Mouse (Mus musculus) retina, postnatal 1 day (tissue): ENCODE measurements around the gene Sin3a.

ENCODE experiments used
- DNase-seq: peaks from one replicate; pipeline ENCODE4 v3.0.0-alpha.2; 2012

Sin3a gene

DNA sequence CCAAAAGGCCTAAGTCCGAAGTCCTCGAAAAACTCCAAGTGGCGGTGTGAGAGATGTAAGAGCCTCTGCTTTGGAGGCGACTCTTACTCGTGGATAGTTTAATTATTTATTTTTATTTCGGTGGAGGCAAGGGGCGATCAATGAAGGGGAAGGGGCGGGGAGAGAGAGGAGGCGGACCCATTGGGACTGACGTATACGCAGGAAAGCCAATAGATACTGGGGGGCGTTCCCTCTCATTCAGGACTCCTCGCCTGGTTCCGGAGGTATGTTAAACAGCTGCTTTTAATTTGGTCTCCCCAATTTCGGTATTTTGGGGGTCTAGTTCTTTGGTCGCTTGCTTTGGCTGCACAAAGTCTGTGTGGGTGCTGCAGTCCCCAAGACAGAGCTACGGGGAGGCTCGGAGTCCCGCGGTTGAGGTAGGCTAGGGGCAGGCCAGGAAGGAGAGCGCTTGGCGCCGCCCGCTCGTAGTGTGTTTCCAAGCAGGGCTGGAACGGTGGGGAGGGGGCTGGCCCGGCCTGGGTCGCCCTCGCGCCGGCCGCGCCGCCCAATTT is at the start of gene Sin3a:
Gene Sin3a, plus strand, starts transcription at position 240 of the 551 bp plus-strand sequence.
- peak; percentile 89 for DNase-seq

DNA sequence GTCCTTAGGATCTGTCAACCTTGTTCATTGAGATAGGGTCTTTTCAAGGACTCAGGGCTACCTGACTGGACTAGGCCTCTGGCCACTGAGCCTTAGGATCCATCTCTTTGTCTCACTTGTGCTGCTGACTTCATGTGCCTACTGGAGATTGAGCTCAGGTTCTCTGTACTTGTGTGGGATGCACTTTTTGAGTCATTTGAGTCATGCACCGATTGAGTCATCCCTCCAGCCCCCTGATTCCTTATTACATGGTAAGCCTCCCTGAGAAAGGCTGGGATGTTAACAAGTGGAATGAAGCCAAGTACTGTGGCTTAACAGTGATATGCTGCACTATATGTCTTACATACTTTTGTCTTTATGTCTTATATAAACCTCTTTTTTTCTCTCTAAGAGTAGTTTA is 40.1 kb upstream of the Sin3a start:
- no peak for DNase-seq

DNA sequence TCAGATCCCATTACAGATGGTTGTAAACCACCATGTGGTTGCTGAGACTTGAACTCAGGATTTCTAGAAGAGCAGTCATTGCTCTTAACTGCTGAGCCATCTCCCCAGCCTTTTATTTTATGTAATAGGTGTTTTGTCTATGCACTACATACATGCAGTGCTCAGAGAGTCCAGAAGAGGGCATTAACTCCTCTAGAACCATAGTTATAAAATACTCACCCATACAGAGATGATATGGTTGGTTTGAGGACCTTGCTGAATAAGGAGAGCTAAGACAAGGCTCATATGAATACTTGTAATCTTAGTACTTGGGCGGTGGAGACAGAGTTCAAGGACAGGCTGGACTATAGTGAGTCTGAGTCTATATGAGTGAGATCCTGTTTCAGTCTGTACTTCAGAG is 15.6 kb upstream of the Sin3a start:
- DNase-seq: peak; percentile 70

DNA sequence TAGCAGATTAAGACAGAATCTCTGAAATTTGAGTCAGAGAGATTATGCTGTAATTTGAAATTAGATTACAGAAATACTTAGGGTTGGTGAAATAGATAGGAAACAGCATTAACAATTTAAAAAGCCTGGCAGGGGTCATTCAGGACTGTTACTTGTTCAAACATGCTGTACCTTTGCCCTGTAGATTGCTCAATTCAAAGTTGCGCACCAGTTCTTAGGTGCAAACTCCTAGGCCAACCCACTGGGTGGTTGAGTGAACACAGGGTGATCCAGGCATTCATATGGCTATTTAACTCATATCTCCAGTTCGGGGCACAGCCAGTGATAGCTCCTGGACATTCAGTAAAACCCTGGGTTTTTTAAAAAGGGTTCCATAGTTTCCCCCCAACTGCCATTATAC is 7.7 kb upstream of the Sin3a start:
- DNase-seq: no peak

DNA sequence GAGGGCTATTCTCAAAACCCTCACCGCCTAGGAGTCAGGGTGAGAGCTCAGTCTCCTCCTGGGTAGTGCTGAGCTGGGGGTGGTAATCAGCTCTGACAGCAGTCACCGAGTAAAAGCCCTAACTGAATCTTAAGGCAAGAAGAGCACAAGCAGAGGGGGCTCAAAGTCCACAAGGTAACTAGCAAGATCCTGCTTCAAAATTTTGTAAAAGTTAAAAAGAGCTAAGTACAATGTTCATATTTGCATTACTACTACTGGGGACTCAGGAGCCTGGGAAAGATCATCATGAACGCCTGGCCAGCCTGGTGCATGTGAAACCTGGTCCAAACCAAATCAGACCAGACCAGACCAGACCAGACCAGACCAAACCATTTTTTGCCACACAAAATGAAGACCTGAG is 3.6 kb upstream of the Sin3a start:
- DNase-seq: no peak

DNA sequence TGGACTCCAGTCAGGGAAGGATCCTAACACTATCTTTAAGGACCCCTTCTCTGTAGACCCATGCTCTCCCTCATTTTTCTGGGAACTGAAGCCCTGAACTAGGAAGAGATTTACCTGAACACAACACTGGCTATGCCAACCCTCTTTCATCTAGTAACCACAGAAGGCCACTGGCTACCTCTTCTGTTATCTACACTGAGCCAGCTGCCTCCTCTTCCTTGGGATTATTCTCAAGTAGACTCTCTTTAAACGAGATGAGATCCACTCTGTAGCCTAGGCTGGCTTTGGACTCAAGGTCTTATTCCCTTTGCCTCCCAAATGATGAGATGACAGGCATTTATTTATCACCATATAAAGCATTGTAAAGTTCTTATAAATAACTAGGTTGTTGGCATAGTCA is 1.6 kb upstream of the Sin3a start:
- DNase-seq: no peak

DNA sequence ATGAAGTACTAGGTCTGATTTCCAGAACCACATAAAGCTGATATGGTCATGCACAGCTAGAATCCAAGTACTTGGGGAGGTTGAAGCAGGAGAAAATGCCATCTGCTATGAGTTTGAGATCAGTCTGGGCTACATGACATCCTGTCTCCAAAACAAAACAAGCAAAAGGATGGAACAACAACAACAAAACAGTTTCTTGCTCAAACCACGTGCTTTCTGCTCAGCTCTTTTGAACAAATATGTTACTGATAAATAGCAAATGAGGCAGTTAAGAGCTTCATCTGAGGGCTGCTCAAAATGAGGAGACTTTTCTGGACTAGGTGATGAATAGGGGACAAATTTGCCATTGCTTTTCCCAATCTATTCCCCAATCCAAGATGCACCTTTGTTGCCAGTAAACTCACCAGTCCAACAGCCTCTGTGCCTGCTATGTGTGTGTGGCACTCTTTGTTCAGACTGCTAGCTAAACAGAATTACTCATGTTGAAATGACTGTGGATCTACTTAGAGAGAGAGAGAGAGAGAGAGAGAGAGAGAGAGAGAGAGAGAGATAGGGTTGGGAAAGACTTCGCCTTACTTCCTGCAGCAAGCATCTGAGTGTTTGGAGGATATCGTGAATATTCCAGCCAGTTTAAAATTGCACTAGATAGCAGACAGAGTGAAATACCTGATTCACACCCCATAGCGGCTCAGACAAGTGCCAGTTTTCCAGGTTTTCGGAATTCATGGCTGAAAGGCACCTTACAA is 867 bp upstream of the Sin3a start:
- DNase-seq: no peak

DNA sequence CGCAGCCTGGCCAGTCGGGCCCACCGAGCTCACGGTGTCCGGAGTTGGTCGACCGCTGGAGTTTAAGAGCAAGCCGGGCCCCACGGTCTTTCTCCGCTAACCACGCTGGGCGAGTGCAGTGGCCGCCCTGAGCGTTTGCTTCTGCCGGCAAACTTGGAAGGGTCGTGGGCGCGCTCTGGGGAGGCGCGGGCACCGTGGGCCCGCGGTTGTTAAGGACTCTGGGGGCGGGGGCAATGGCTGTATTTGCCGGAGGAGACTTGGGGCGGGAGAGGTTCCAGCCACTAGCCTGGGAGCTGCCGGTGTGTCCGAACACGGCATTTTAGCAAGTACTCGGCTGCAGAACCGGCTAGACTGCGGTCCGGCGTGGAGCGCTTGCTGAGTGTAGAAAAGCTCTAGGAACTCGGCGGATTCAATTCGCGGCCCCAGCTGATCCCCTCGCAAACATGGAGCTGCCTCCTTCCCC is 717 bp downstream of the Sin3a start:
- DNase-seq: no peak

DNA sequence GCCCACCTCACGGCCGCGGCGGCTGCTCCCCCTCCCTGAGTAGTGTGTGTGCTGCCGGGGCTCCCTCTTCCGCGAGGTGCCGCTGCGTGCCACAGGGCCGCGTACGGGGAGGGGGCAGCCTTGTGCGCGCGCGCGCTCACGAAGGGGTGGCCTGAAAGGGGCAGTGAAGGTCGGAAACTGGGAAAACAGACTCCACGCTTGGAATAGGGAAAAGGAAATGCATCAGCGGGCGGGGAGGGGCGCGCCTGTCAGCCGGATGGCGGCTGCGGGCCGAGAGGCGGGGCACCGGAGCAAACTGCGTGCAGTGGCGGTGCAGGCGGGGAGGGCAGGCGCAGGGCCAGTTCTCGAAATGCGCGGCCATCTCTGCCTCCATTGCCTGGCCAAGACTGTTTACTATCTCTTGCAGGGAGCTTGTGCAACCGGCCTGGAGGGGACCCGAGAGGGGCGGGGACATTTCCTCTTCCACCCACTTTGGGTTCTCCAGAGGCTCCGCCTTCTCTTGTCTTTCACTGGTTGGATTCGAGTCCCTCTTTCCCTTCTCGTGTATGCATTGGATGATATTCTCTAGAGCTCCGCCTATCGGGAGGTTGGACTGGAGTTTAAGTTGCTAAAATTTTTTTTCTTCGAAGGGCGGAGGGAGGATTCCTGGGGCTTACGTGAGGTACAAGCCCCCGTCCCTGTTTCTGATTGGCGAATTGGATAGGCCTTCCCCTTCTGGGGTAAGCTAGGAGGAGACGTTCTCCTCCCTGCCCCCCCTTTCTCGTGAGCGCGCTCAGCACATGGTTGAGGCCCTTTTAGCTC is 1.3 kb downstream of the Sin3a start:
- peak; percentile 100 for DNase-seq

DNA sequence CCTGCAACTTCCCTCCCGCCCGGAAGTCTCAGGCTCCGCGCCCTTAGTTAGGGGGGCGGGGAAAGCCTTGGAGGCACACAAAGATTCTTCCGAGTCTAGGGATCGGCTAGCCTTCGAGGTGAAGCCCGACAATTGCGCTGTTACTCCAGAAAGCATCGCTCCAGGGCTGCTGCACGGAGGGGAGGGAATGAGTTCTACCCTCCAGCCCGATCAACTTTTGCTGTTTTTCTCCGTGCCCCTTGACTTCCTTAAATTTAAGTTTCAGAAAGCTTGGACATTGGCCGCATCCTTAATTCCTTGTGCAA is 1.9 kb downstream of the Sin3a start:
- DNase-seq: no peak

DNA sequence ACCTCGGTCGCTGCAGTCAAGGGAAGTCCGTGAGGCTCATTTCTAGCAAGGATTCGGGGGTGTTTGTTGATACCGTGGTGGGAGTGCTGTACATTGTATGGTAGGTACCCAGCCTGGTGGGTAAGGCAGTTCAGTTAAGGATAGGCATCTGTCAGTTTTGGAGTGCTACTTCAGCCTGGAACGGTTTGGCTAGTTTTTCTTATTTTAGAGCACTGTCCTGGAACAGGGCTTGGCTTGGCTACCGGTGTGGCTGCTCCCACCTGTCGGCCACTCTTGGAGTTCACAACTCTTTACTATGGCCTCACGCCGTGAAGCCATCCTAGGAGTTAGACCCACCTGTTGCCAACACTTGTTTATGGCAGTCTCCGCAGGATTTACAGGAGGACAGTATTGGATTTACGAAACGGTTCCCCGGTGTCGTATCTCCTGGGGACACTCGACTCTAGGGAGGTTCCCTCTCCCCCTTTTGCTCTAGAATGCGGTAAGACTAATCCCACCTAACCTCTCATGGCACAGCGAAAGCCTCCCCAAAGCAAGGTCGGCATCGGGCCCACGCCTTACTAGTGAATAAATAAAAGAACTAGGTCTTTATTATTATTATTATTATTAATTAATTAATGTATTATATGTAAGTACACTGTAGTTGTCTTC is 2.5 kb downstream of the Sin3a start:
- peak; percentile 22 for DNase-seq

DNA sequence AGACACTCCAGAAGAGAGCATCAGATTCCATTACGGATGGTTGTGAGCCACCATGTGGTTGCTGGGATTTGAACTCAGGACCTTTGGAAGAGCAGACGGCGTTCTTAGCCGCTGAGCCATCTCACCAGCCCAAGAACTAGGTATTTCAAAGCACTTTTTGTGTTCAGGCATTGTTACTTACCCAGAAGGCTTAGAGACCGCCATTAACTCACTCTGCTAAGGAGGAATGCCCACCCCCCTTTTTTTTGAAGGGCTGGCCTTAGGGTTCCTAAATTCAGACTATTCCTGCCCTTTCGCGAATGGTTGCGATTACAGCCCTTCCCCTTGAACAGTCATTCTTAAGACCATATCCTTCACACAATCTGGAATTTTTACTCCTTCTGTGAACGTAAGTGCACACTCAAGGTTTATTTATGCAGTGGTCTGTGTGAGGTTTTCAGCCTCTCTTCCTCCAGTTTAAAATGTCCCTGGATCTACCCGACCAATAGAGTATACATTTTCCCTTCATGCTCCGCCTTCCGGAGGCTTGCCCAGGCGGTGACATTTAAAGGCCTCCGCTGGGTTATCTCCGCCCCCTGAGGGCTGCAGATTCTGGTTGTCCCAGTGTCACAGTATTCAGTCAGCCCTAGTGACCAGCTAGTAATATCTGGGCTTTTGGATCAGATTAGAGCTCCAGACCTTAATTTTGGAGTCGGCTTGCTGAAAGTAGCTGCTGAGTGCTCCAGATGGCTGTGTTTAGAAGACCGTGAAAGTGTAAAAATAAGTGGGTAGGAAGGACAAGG is 3.2 kb downstream of the Sin3a start:
- peak; percentile 81 for DNase-seq

DNA sequence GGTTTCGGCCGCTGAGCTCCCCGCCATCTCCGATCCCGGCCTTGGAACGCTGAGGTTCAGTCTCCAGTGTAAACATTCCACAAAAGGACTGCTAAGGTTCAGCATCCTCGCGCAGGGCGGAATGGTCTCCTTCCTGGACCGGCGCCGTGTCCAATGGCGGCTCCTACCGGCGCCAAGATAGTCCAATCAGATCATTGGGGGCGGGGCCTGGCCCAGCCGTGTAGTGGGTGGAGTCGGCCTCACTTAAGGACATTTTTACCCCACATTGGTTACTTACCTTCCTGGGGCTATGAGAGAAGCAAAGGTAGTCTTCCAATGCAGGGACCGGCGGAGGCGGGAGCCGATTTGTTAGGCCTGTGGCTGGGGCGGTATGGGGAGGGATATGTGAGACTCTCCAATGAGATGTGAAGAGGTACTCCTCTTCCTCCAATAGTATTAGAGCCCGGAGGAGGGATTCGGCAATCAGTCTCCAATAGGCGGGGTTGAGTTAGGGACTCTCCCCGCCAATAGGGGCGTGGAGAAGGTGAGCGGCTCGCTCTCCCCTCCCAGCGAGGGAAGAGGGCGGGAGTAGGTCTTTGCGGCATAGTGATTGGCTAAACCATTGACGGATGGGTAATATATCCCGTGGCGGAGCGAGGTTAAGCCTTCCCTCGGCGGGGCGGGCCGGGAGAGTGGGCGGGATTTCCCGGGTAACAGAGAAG is 4.0 kb downstream of the Sin3a start:
- DNase-seq: peak; percentile 100

DNA sequence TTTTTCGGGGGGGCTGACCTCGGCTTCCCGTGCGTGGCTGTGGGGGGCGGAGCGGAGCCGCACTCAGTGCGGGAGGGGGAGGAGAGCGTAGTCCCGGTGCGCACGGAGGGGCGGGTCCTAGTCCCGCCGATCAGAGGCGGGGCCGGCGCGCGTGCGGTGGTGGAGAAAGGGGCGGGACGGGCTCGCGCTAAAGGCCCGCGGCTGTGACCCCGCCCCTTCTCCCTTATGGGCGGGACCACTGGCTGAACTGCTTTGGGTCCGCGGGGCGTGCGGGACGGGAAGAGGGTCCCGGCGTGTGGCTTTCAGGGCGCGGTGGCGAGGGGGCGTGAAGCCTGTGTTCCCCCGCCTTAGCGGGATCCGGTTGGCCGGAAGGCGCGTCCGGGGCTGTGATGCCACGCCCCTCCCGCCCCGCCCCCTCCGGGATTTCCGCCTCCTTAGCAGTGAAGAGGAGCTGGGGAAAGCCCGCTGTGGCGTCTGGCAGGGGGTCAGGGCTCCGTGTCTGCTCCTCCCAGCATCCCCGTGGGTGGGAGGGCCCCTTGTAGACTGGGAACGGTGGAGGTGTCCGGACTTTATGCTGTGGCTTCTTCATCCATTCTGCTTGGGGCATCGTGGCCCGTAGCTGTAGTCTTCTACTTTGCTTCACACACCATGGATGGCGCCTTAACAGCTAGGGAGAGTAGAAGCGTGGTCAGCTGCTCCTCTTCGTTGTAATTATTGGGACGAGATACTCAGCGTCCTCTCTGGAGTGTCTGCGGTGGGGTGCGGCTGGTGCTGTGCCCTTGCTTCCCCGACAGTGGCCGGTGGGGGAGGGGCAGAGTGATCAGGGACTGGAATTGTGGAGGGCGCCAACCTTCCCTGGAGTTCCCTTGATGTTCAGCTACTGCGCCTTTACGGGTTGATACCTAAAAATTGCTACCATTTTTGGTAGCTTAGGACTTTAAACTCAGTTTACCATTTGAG is 5.1 kb downstream of the Sin3a start:
- peak; percentile 95 for DNase-seq

DNA sequence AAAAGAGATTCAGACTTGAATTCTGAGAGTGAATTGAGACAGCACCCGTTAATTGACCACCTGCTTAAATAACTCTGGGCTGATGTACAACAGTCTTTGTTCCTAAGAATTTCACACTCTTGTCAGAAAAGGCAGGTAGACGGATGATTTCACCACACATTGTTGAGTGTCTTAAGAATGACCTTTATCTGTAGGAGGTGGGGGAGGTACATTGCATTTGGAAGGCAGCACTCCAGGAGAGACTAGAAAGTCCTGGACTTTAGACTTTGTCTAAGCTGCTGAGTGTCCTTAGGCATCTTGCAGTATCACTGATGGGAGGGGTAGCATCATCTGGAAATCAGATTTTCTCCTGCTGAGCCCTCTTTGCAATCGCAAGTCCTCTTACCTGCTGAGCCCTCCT is 10.4 kb downstream of the Sin3a start:
- no peak for DNase-seq

DNA sequence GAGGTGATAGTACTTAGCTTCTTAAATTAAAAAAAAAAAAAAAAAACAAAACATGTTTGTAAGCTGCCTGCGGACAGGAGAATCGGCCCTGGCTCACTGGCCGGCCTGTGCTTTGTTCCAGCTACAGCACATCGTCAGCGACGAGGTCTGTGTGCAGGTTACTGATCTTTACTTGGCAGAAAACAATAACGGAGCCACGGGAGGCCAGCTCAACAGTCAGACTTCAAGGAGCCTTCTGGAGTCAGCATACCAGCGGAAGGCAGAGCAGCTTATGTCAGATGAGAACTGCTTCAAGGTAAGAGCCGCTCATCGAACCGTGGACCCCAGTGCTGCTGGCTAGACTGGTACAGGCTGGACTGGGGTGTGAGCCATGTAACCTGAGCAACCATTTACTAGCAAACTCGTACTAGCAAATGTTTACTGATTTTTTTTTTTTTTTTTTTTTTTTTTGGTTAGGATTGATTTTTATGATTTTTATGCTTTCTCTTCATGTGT is 45.5 kb downstream of the Sin3a start:
- no peak for DNase-seq

DNA sequence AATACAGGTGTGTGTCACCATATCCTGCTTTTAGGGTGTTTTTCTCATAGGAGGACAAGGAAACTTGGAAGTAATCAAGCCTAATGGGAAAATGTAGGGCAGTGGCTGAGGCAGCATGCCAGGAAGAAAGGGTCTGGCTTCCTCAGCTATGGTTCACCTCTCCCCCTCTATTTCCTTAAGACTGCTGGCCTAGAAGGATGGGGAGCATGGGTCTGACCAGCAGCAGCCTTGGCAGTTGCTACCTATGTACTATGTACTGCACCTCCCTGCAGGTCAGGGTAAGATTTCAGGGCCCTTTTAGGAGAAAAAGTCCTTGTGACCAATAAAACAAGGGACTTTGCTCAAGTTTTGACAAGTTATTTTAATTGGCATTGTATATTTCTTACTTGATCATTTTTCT is 57.8 kb downstream of the Sin3a start:
- no peak for DNase-seq

DNA sequence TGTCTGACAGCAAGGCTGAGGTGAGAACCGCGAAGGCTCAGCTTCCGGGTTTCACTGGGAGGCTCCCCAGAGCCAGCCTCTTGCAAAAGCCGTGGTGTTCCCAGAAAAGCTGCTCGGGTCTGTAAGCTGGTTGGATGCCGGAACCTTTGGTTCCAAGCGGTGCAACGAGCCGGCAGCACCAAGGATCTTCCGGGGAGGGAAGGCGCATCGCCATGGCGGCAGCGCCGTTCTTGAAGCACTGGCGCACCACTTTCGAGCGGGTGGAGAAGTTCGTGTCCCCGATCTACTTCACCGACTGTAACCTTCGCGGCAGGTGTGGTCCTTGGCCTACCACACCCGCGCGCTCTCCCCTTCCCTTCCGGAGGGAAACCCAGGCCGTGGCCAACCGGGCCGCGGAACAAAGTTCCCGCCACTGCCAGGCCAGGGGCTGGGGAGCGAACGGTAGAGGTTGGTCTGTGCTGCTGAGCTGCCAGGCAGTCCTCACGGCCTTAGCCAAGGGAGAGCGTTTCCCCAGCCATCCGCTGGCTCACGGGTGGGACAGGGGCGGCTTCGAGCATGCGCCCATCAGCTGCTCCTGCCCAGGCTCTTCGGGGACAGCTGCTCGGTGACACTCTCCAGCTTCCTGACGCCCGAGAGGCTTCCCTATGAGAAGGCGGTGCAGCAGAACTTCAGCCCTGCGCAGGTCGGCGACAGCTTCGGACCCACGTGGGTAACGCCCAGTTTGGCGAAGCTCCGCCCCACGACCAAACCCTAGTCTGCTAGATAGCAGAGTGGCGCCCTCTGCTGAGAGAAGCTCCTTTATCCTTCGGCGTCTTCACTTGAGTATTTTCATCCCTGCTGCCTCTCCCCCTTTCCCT is 59.0 kb downstream of the Sin3a start, which contains the start of gene Man2c1:
Gene Man2c1, plus strand, starts transcription at position 114 of the 857 bp plus-strand sequence.
- peak; percentile 96 for DNase-seq

DNA sequence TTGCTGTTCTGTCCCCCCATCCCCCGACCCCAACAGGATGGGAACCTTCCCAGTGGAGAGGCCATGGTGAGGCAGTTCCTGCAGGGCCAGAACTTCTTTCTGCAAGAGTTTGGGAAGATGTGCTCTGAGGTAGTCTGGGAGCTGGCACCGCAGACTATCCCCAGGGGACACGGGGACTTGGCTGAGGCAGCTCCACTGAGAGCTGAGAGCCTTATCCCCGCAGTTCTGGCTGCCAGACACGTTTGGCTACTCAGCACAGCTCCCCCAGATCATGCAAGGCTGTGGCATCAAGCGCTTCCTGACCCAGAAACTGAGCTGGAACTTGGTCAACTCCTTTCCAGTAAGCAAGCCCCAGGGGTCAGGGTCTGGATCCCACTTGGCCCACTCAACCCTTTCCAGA is 65.4 kb downstream of the Sin3a start:
- DNase-seq: no peak

DNA sequence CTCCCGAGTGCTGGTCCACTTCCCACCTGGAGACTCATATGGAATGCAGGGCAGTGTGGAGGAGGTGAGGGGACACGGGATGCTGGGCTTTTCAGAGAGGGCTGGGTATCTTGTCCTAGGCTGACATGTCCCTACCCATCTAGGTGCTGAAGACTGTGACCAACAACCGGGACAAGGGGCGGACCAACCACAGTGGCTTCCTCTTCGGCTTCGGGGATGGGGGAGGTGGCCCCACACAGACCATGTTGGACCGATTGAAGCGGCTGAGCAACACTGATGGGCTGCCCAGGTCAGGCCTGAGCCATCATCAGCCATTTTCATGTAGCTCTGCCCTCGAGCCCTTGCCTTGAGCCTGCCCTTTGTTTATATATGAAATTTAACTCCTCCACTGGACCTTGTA is 65.9 kb downstream of the Sin3a start:
- DNase-seq: no peak
